Mouse (Mus musculus): ENCODE measurements around the gene Capn1. TPM values are rescaled to one million over a fixed set of nuclear protein-coding genes. Genes with fewer than 3 reads are reported as not detected.
A peak's percentile ranks its signal among the peaks of the same experiment; 100 is the strongest.

Gene Capn1
- polyA plus RNA-seq, 1 experiment = 110 TPM

DNA sequence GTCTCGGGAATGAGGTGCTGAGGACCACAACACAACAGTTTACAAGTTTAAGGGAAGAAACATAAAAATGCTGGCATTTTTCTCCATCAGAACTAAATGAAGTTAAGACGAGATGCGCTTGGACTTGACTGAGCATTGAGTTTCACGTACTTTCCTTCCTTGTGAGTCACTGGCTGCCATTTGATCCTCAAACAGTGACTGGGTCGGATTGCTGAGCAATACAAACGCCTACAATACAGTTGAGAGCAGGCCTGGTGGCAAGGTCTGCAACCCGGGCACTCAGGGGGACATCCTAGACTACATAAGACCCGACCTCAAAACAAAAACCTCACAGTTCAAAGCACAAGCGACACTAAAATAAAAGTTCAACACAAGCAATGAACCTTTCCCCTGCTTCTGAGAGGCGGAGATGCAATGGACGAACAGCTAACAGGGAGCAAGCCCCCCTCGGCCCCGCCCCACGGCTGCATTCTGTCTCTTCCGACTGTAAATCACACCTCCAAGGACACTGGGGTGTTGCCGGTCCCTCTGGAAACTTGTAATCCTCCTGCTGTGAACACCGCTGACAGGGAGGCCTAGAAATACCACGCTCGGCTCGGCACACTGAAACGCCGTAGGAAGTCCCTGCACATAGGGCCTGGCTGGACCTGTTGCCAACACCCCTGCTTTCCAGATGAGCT lies 61.5 kb downstream of the Capn1 start:
- H3K36me3 ChIP-seq (ENCODE audit: control insufficient read depth, insufficient read depth) = peaks cover 9% of the 10 kb centered on the region
- TF ChIP-seq USF1 (IDR thresholded peaks at IDR 0.05; ENCODE audit: low read depth) (no peak), TCF3 (IDR thresholded peaks at IDR 0.05; ENCODE audit: insufficient read length, low read depth) (no peak), E2F4 (IDR thresholded peaks at IDR 0.05; ENCODE audit: insufficient read depth) (no peak), MYOD1 (IDR thresholded peaks at IDR 0.05; ENCODE audit: control insufficient read depth in 1 of 3, insufficient read length in 2 of 3, low read depth in 2 of 3) (no peak), TCF12 (IDR thresholded peaks at IDR 0.05; ENCODE audit: insufficient read depth, poor library complexity, severe bottlenecking) (no peak)

DNA sequence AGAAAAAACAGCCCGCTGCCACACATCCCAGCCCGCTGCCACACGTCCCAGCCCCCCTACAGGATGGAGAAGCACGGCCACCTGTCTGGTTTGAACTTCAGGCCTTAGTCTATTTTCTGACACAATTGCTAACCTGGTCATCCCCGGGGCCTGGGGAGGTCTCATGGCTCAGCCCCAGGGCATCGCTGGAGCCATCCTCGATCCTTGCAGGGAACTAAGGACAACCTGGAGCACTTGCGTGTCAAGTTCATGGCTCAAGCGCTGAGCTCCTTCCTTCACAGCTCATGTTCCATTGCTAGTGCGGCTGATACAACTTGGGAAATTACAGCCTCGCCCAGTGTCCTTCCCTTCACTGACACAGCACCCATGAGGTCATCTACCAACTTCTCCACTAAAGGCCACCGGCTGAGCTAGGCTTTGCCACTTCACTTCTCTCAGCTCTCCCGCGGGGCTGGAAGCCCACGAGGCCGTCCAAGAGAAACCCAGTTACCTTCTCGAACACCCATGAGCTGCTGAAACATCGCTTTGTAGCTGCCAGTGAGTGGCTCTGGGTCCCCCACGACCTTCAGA lies 62.4 kb downstream of the Capn1 start:
- H3K79me2 ChIP-seq (ENCODE audit: control insufficient read depth, insufficient read depth) = no peaks in the 10 kb centered on the region
- H3K4me2 ChIP-seq (ENCODE audit: low read depth) = peak overlapping the region; percentile 53
- no peak overlapping the region for H3K4me3 ChIP-seq
- H3K36me3 ChIP-seq (ENCODE audit: control insufficient read depth, insufficient read depth) = peaks cover 7% of the 10 kb centered on the region
- TF ChIP-seq E2F4 (IDR thresholded peaks at IDR 0.05; ENCODE audit: insufficient read depth) (no peak), SRF (IDR thresholded peaks at IDR 0.05; ENCODE audit: control insufficient read depth, insufficient read length, low read depth) (no peak), REST (IDR thresholded peaks at IDR 0.05; ENCODE audit: insufficient read depth, insufficient read length) (no peak), TCF12 (IDR thresholded peaks at IDR 0.05; ENCODE audit: insufficient read depth, poor library complexity, severe bottlenecking) (no peak)
- no peaks in the 10 kb centered on the region for H3K27me3 ChIP-seq (ENCODE audit: control insufficient read depth, insufficient read depth, insufficient read length)
- no peak overlapping the region for H3ac ChIP-seq (ENCODE audit: control insufficient read depth, insufficient read length)

More for the DNA sequence above, 61.5 kb downstream of the Capn1 start:
- Histone ChIP-seq H3K79me2 (ENCODE audit: control insufficient read depth, insufficient read depth) (no peaks in the 10 kb centered on the region), H3K4me2 (ENCODE audit: low read depth) (peak overlapping the region; percentile 53), H3K4me3 (no peak overlapping the region), H3ac (ENCODE audit: control insufficient read depth, insufficient read length) (no peak overlapping the region), H3K27me3 (ENCODE audit: control insufficient read depth, insufficient read depth, insufficient read length) (no peaks in the 10 kb centered on the region)

DNA sequence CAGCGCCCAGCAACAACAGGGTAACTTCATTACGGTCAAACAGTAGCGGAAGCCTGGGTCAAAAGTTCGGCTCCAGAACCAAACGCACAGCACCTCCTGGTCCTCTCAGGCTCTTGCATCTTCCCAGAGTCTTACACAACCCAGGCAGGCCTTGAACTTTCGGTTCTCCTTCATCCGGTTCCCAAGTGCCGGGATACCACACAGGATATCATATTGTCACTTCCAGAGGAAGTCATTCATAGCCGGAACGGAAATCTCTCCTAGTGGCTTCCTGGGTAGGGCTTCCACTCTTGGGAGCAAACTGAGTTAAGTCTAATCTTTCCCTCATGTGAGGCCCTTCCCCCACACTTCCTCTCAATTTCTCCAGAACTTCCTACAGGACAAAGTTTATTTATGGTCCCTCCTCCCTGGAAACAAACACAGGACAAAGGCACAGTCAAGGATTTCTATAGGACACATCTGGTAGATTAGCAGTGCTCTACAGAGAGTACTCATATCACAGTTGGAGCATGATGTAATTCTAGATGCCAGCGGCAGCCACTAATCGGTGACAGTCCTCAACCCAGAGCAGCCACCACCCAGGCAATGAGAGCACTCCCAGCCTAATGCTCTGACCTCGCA lies 63.5 kb downstream of the Capn1 start:
- TF ChIP-seq USF1 (IDR thresholded peaks at IDR 0.05; ENCODE audit: low read depth) = no peak
- TF ChIP-seq MYOG (IDR thresholded peaks at IDR 0.05; ENCODE audit: control insufficient read depth in 1 of 3, insufficient read depth in 1 of 3, insufficient read length in 2 of 3, low read depth in 2 of 3) = no peak
- TF ChIP-seq POLR2AphosphoS2 (IDR thresholded peaks at IDR 0.05; ENCODE audit: insufficient read length, low read depth) = no peak
- TF ChIP-seq MYOD1 (IDR thresholded peaks at IDR 0.05; ENCODE audit: control insufficient read depth in 1 of 3, insufficient read length in 2 of 3, low read depth in 2 of 3) = no peak
- no peak for TF ChIP-seq REST (IDR thresholded peaks at IDR 0.05; ENCODE audit: insufficient read depth, insufficient read length)
- TF ChIP-seq TCF3 (IDR thresholded peaks at IDR 0.05; ENCODE audit: insufficient read length, low read depth) = no peak
- no peak for TF ChIP-seq SRF (IDR thresholded peaks at IDR 0.05; ENCODE audit: control insufficient read depth, insufficient read length, low read depth)
- no peak for TF ChIP-seq POLR2A (IDR thresholded peaks at IDR 0.05; ENCODE audit: insufficient read length, low read depth)
- no peak for TF ChIP-seq MAX (IDR thresholded peaks at IDR 0.05; ENCODE audit: low read depth)
- no peak for TF ChIP-seq TCF12 (IDR thresholded peaks at IDR 0.05; ENCODE audit: insufficient read depth, poor library complexity, severe bottlenecking)
- TF ChIP-seq E2F4 (IDR thresholded peaks at IDR 0.05; ENCODE audit: insufficient read depth) = no peak
- no peak for TF ChIP-seq CEBPB (IDR thresholded peaks at IDR 0.05; ENCODE audit: insufficient read depth, poor library complexity, severe bottlenecking)

DNA sequence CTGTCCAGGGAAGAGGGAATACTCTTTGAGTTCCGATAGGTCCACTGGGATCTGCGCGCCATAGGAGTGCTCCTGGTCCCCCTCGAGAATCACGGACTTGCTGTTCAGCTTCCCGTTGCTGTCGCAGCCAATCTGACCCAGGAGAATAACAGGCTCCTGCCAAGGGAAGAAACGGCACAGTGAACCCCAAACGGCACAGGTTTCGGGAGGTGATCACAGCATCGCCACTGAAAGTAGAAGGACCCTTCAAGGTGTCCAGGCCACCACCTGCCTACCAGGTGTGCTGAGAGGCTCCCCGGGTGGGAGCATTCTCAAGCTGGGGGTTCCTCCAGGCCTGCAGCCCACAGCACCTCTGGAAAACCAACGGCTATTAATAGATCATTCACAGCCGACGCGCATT lies 64.1 kb downstream of the Capn1 start:
- no peak overlapping the region for H3K4me3 ChIP-seq

More for the DNA sequence above, 63.5 kb downstream of the Capn1 start:
- Histone ChIP-seq H3K36me3 (ENCODE audit: control insufficient read depth, insufficient read depth) (peaks cover 3% of the 10 kb centered on the region), H3K4me3 (no peak overlapping the region), H3ac (ENCODE audit: control insufficient read depth, insufficient read length) (no peak overlapping the region), H3K4me2 (ENCODE audit: low read depth) (no peak overlapping the region), H3K79me2 (ENCODE audit: control insufficient read depth, insufficient read depth) (no peaks in the 10 kb centered on the region), H3K27me3 (ENCODE audit: control insufficient read depth, insufficient read depth, insufficient read length) (no peaks in the 10 kb centered on the region)

More for the DNA sequence above, 64.1 kb downstream of the Capn1 start:
- H3K27me3 ChIP-seq (ENCODE audit: control insufficient read depth, insufficient read depth, insufficient read length) = no peaks in the 10 kb centered on the region
- TF ChIP-seq REST (IDR thresholded peaks at IDR 0.05; ENCODE audit: insufficient read depth, insufficient read length) = no peak
- no peak for TF ChIP-seq POLR2AphosphoS2 (IDR thresholded peaks at IDR 0.05; ENCODE audit: insufficient read length, low read depth)
- no peak for TF ChIP-seq MAX (IDR thresholded peaks at IDR 0.05; ENCODE audit: low read depth)
- no peak for TF ChIP-seq E2F4 (IDR thresholded peaks at IDR 0.05; ENCODE audit: insufficient read depth)
- no peak for TF ChIP-seq MYOG (IDR thresholded peaks at IDR 0.05; ENCODE audit: control insufficient read depth in 1 of 3, insufficient read depth in 1 of 3, insufficient read length in 2 of 3, low read depth in 2 of 3)
- TF ChIP-seq USF1 (IDR thresholded peaks at IDR 0.05; ENCODE audit: low read depth) = no peak
- TF ChIP-seq SRF (IDR thresholded peaks at IDR 0.05; ENCODE audit: control insufficient read depth, insufficient read length, low read depth) = no peak
- no peak for TF ChIP-seq TCF3 (IDR thresholded peaks at IDR 0.05; ENCODE audit: insufficient read length, low read depth)
- no peak for TF ChIP-seq CEBPB (IDR thresholded peaks at IDR 0.05; ENCODE audit: insufficient read depth, poor library complexity, severe bottlenecking)
- TF ChIP-seq MYOD1 (IDR thresholded peaks at IDR 0.05; ENCODE audit: control insufficient read depth in 1 of 3, insufficient read length in 2 of 3, low read depth in 2 of 3) = no peak
- no peak for TF ChIP-seq TCF12 (IDR thresholded peaks at IDR 0.05; ENCODE audit: insufficient read depth, poor library complexity, severe bottlenecking)
- no peak for TF ChIP-seq POLR2A (IDR thresholded peaks at IDR 0.05; ENCODE audit: insufficient read length, low read depth)
- H3K4me2 ChIP-seq (ENCODE audit: low read depth) = no peak overlapping the region
- H3K36me3 ChIP-seq (ENCODE audit: control insufficient read depth, insufficient read depth) = peaks cover 3% of the 10 kb centered on the region
- H3K79me2 ChIP-seq (ENCODE audit: control insufficient read depth, insufficient read depth) = no peaks in the 10 kb centered on the region
- no peak overlapping the region for H3ac ChIP-seq (ENCODE audit: control insufficient read depth, insufficient read length)

Data from myocyte (in vitro differentiated cells).